Mouse (Mus musculus) layer of hippocampus, adult 18-20 months (tissue): ENCODE measurements around the gene Cst12. TPM values are rescaled to one million over a fixed set of nuclear protein-coding genes. Genes with fewer than 3 reads are reported as not detected.

Experiments
- total RNA-seq, 2 experiments: library from RNA; stranded (reverse); gene quantifications; 2 replicates each; pipeline ENCODE4 v1.2.3; 2021

Gene Cst12
- total RNA-seq, 2 experiments from 2014 or later: 3.7 to 5.1 TPM

Other genes starting within 250 kb of the Cst12 start
- gene Nxt1, start 116.8 kb upstream of the Cst12 start, total RNA-seq: 10 to 100 TPM; 12.5 to 13.5 TPM
- gene Gzf1, start 108.3 kb upstream of the Cst12 start, total RNA-seq: 10 to 100 TPM; 31.8 to 33.5 TPM
- gene Napb, start 56.9 kb upstream of the Cst12 start, total RNA-seq: 100 to 1,000 TPM; 322 to 323 TPM
- 1 to 10 TPM; 1.1 to 1.7 TPM for gene Cstl1, start 39.0 kb upstream of the Cst12 start, total RNA-seq
- gene Cst11, start 17.9 kb upstream of the Cst12 start, total RNA-seq: not detected
- gene 8030411F24Rik, start 7.4 kb upstream of the Cst12 start, total RNA-seq: not detected
- gene Cst8, start 9.4 kb downstream of the Cst12 start, total RNA-seq: not detected
- not detected for gene Cst13, start 30.7 kb downstream of the Cst12 start, total RNA-seq
- not detected for gene Cst9, start 45.8 kb downstream of the Cst12 start, total RNA-seq
- not detected for gene 9230104L09Rik, start 75.7 kb downstream of the Cst12 start, total RNA-seq
- 1,000 to 10,000 TPM; 2,533 to 2,626 TPM for gene Cst3, start 86.3 kb downstream of the Cst12 start, total RNA-seq
- not detected for gene Gm1330, start 213.9 kb downstream of the Cst12 start, total RNA-seq
- not detected for gene Gm10750, start 227.9 kb downstream of the Cst12 start, total RNA-seq